Mouse (Mus musculus) mouse embryonic stem cell (cell line): ENCODE data around the gene Poc5.

Source experiments
- in situ Hi-C, 2 experiments: fragments of 300-500 bp; cut with MboI; formaldehyde crosslinking; loops; 1 replicate in 1 of 2; 3 replicates in 1 of 2; pipeline ENCODE4 v1.14.3; 2019 to 2020; ENCODE audit warnings: low sequenced_read_pairs in 2 of 2, low pct_unique_long_range_greater_than_20kb in 1 of 2, mixed read lengths in 1 of 2; ENCODE audit not compliant: unreplicated experiment in 1 of 2

Gene Poc5

DNA sequence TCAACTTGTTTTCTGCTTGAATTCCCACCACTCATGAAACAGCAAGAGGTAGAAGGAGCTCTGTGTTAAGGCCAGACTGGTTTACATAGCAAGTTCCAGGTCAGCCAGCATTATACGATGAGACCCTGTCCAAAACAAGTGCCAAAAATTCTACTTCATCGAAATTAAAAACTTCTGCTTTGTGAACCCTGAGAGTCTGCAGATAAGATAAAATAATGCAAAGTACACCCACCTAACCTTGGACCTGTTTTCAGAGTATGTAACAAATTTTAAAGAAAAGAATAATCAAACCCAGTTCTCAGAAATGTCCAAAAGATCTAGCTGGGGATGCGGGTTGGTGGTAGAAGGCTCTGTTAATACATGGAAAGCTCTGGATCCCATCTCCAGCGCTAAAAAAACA, 70.5 kb downstream of the Poc5 start:
- in situ Hi-C loops = no loop called here

GRCm38 (mm10) chr13:96462644-96463043, 74.5 kb downstream of the Poc5 start:
- in situ Hi-C loops = no loop called here

- in situ Hi-C loops = no loop called here
Measured at GRCm38 (mm10) chr13:96465315-96465714, 77.2 kb downstream of the Poc5 start.
